Mouse (Mus musculus): ENCODE measurements around the gene Mill2. TPM values are rescaled to one million over a fixed set of nuclear protein-coding genes. Genes with fewer than 3 reads are reported as not detected.

Mill2 gene
- total RNA-seq, 2 experiments from 2014 or later = 1.8 to 2.1 TPM

GRCm38 (mm10) chr7:18872014-18872802 lies 32.4 kb downstream of the Mill2 start:
- intact Hi-C loops (cut with DNase I) = loop anchor here (5.0 to 10.0 kb wide), 3 partner anchors 35 to 1800 kb away; partner anchors contain the start of genes Mill2 and Psg16

GRCm38 (mm10) chr7:18872816-18873215 lies 33.0 kb downstream of the Mill2 start:
- intact Hi-C loops (cut with DNase I) = loop anchor here (1.0 to 10.0 kb wide), 4 partner anchors 36 to 1801 kb away; partner anchors contain the start of genes Mill2 and Psg16
- DNase-seq (ENCODE audit: low spot score in 2 of 2) = no peak

More at GRCm38 (mm10) chr7:18872014-18872802, 32.4 kb downstream of the Mill2 start:
- no peak for DNase-seq (ENCODE audit: low spot score in 2 of 2)

GRCm38 (mm10) chr7:18873253-18873652 lies 33.5 kb downstream of the Mill2 start:
- intact Hi-C loops (cut with DNase I) = loop anchor here (1.0 to 10.0 kb wide), 4 partner anchors 36 to 1801 kb away; partner anchors contain the start of genes Mill2 and Psg16
- DNase-seq (ENCODE audit: low spot score in 2 of 2) = peak; percentile 62 to 70

- no peak for DNase-seq (ENCODE audit: low spot score in 2 of 2)
- intact Hi-C loops (cut with DNase I) = loop anchor here (10.0 kb wide), 1 partner anchor 661 kb away; no protein-coding TSS in a partner anchor
Observed at GRCm38 (mm10) chr7:18875372-18875771, 35.6 kb downstream of the Mill2 start.

- intact Hi-C loops (cut with DNase I) = loop anchor here (10.0 kb wide), 1 partner anchor 664 kb away; no protein-coding TSS in a partner anchor
Observed at GRCm38 (mm10) chr7:18878691-18879090, 38.9 kb downstream of the Mill2 start.

GRCm38 (mm10) chr7:18883991-18884744 lies 44.4 kb downstream of the Mill2 start:
- intact Hi-C loops (cut with DNase I) = no loop called here
- DNase-seq (ENCODE audit: low spot score in 2 of 2) = no peak

More at GRCm38 (mm10) chr7:18878691-18879090, 38.9 kb downstream of the Mill2 start:
- no peak for DNase-seq (ENCODE audit: low spot score in 2 of 2)

GRCm38 (mm10) chr7:18884745-18885422 lies 45.1 kb downstream of the Mill2 start:
- intact Hi-C loops (cut with DNase I) = no loop called here
- DNase-seq (ENCODE audit: low spot score in 2 of 2) = no peak

- intact Hi-C loops (cut with DNase I) = no loop called here
- DNase-seq (ENCODE audit: low spot score in 2 of 2) = no peak
Observed at GRCm38 (mm10) chr7:18886963-18887362, 47.2 kb downstream of the Mill2 start.

- no peak for DNase-seq (ENCODE audit: low spot score in 2 of 2)
- intact Hi-C loops (cut with DNase I) = no loop called here
Observed at GRCm38 (mm10) chr7:18890848-18891247, 51.1 kb downstream of the Mill2 start.

- intact Hi-C loops (cut with DNase I) = no loop called here
- peak; percentile 91 to 95 for DNase-seq (ENCODE audit: low spot score in 2 of 2)
Observed at GRCm38 (mm10) chr7:18891872-18892599, 52.3 kb downstream of the Mill2 start.

GRCm38 (mm10) chr7:18893009-18893408 lies 53.2 kb downstream of the Mill2 start:
- intact Hi-C loops (cut with DNase I) = no loop called here
- DNase-seq (ENCODE audit: low spot score in 2 of 2) = no peak

GRCm38 (mm10) chr7:18893651-18894430 lies 54.1 kb downstream of the Mill2 start:
- intact Hi-C loops (cut with DNase I) = loop anchor here (2.0 kb wide), 1 partner anchor 65 kb away; no protein-coding TSS in a partner anchor
- DNase-seq (ENCODE audit: low spot score in 2 of 2) = peak; percentile 34 to 49

GRCm38 (mm10) chr7:18896536-18896935 lies 56.8 kb downstream of the Mill2 start:
- peak; percentile 40 to 48 for DNase-seq (ENCODE audit: low spot score in 2 of 2)
- intact Hi-C loops (cut with DNase I) = loop anchor here (5.0 kb wide), 1 partner anchor 96 kb away; the partner anchor contains the start of gene Mypop

- DNase-seq (ENCODE audit: low spot score in 2 of 2) = no peak
- intact Hi-C loops (cut with DNase I) = no loop called here
Observed at GRCm38 (mm10) chr7:18900513-18900912, 60.7 kb downstream of the Mill2 start.

- no peak for DNase-seq (ENCODE audit: low spot score in 2 of 2)
- intact Hi-C loops (cut with DNase I) = no loop called here
Observed at GRCm38 (mm10) chr7:18902486-18902885, 62.7 kb downstream of the Mill2 start.

GRCm38 (mm10) chr7:18904971-18905370 lies 65.2 kb downstream of the Mill2 start:
- no peak for DNase-seq (ENCODE audit: low spot score in 2 of 2)
- intact Hi-C loops (cut with DNase I) = no loop called here

GRCm38 (mm10) chr7:18909797-18910196 lies 70.0 kb downstream of the Mill2 start:
- no peak for DNase-seq (ENCODE audit: low spot score in 2 of 2)
- intact Hi-C loops (cut with DNase I) = no loop called here

GRCm38 (mm10) chr7:18910241-18910831 lies 70.6 kb downstream of the Mill2 start, which contains the start of gene Ccdc61:
Gene Ccdc61 (minus strand): TSS chr7:18910415.
- DNase-seq (ENCODE audit: low spot score in 2 of 2) = peak; percentile 94 to 100
- intact Hi-C loops (cut with DNase I) = no loop called here

Measured in left cerebral cortex, postnatal 25 days (tissue).